Mouse (Mus musculus) cerebellum, adult 18-20 months (tissue): ENCODE measurements around the gene Slc38a6.

Experiments used
- DNase-seq, 2 experiments: peaks; one replicate each; pipeline ENCODE4 v3.0.0; 2021

Gene Slc38a6

GRCm38 (mm10) chr12:73324742-73325141 is 38.2 kb downstream of the Slc38a6 start:
- DNase-seq, result no peak

- no peak for DNase-seq
Measured at GRCm38 (mm10) chr12:73325181-73325580, 38.6 kb downstream of the Slc38a6 start.

- no peak for DNase-seq
Measured at GRCm38 (mm10) chr12:73325617-73326016, 39.0 kb downstream of the Slc38a6 start.

- DNase-seq, result no peak
Measured at GRCm38 (mm10) chr12:73327381-73327780, 40.8 kb downstream of the Slc38a6 start.

GRCm38 (mm10) chr12:73328448-73329167 is 42.0 kb downstream of the Slc38a6 start:
- no peak for DNase-seq

- no peak for DNase-seq
Measured at GRCm38 (mm10) chr12:73330236-73330635, 43.7 kb downstream of the Slc38a6 start.

GRCm38 (mm10) chr12:73332701-73333100 is 46.1 kb downstream of the Slc38a6 start:
- DNase-seq, result no peak

- no peak for DNase-seq
Measured at GRCm38 (mm10) chr12:73334051-73334551, 47.5 kb downstream of the Slc38a6 start.

- no peak for DNase-seq
Measured at GRCm38 (mm10) chr12:73337127-73337526, 50.5 kb downstream of the Slc38a6 start.

- DNase-seq, result peak in 1 of 2 experiments; percentile 6
Measured at GRCm38 (mm10) chr12:73340642-73341293, 54.2 kb downstream of the Slc38a6 start.

GRCm38 (mm10) chr12:73341703-73342663 is 55.4 kb downstream of the Slc38a6 start:
- no peak for DNase-seq

GRCm38 (mm10) chr12:73344300-73344699 is 57.7 kb downstream of the Slc38a6 start:
- no peak for DNase-seq

- DNase-seq, result no peak
Measured at GRCm38 (mm10) chr12:73345157-73345556, 58.6 kb downstream of the Slc38a6 start.

- no peak for DNase-seq
Measured at GRCm38 (mm10) chr12:73347202-73347601, 60.6 kb downstream of the Slc38a6 start.

- no peak for DNase-seq
Measured at GRCm38 (mm10) chr12:73350466-73350865, 63.9 kb downstream of the Slc38a6 start.

- DNase-seq, result no peak
Measured at GRCm38 (mm10) chr12:73350982-73351381, 64.4 kb downstream of the Slc38a6 start.

- no peak for DNase-seq
Measured at GRCm38 (mm10) chr12:73351746-73352145, 65.2 kb downstream of the Slc38a6 start.

- no peak for DNase-seq
Measured at GRCm38 (mm10) chr12:73353362-73353761, 66.8 kb downstream of the Slc38a6 start.

- DNase-seq, result no peak
Measured at GRCm38 (mm10) chr12:73354521-73354920, 67.9 kb downstream of the Slc38a6 start.

GRCm38 (mm10) chr12:73355084-73355775 is 68.7 kb downstream of the Slc38a6 start:
- peak in 1 of 2 experiments; percentile 4 for DNase-seq

GRCm38 (mm10) chr12:73356696-73357095 is 70.1 kb downstream of the Slc38a6 start:
- no peak for DNase-seq

GRCm38 (mm10) chr12:73357311-73357710 is 70.7 kb downstream of the Slc38a6 start:
- DNase-seq, result no peak
